Mouse (Mus musculus) left cerebral cortex, postnatal 4 days (tissue): Measurements from ENCODE around the gene Tspan13. TPM values are rescaled to one million over a fixed set of nuclear protein-coding genes. Genes with fewer than 3 reads are reported as not detected.
A peak's percentile ranks its signal among the peaks of the same experiment; 100 is the strongest.

Experiments
- DNase-seq: peaks from one replicate; pipeline ENCODE4 v3.0.0-alpha.2; 2022
- intact Hi-C: fragments of 180-260 bp; cut with DNase I; formaldehyde crosslinking; loops from one replicate; pipeline ENCODE4 v1.15.1; 2025
- total RNA-seq, 2 experiments: library from RNA; stranded (reverse); gene quantifications; 2 replicates each; pipeline ENCODE4 v1.2.3; 2021

The Tspan13 gene
- total RNA-seq: 100 to 1,000 TPM; 176 to 181 TPM

DNA sequence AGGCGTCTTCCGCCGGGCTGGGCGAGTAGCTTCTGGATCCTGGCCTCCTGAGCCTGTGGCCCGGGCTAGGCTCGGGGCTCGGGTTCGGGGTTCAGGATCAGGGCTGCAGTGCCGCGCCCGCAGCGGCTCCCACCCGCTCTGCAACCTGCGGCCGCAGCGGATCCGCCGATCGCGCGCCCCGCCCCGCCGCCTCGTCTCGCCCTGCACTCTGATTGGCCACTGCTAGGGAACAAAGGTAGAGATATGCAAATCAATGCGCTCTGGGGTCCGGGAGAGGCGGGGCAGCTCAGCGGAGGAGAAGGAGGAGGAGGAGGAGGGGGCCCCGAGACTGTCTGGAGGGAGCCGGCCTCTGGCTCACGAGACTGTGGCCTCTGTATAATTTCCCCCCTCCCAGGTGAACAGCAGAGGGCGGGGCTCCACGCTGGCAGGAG is at the start of gene Tspan13:
TSS of gene Tspan13 (minus strand) at position 153 of the 431 bp plus-strand sequence.
- DNase-seq: peak; percentile 92
- intact Hi-C loops: loop anchor here (5.0 to 10.0 kb wide), 2 partner anchors 52 to 145 kb away; no protein-coding TSS in a partner anchor

DNA sequence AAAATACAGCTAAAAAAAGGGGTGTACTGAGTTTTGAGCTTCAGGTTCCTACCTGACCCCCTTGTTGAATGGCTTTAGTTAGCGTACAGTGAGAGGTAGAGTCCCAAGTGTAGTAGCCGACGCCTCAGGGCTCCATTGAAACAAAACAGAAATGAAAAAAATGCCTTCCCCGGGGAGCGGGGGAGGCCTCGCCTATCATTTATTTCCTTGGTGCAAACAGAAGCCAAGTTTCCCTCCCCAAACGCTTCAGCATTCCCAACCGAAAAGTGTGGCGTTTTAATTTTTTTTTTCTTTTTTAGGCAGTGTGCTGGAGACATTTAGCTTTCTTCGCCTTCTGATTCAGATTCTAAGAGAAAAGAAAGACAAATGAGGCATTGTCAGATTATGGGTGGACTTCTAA is 49.7 kb upstream of the Tspan13 start:
- intact Hi-C loops: loop anchor here (10.0 kb wide), 1 partner anchor 47 kb away; the partner anchor contains the start of gene Tspan13
- DNase-seq: no peak

DNA sequence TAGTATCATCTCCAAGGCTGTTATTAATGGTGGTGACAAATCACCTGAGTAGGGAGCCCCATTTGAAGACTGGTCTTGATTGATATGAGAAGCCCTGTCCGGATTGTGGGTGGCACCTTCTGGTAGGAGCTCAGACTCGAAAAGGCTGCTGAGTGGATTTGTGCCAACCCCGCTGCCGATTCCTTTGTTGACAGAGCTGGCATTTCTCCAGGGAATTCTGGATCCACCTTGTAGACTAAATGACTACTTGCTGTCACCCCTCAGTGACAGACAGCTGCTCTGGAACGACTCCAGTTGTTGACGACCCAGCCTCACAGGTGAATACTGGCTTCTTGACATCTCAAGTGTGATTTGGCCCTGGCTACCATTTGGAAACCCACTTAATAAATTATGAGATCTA is 46.9 kb upstream of the Tspan13 start:
- intact Hi-C loops: no loop called here
- DNase-seq: peak; percentile 36

DNA sequence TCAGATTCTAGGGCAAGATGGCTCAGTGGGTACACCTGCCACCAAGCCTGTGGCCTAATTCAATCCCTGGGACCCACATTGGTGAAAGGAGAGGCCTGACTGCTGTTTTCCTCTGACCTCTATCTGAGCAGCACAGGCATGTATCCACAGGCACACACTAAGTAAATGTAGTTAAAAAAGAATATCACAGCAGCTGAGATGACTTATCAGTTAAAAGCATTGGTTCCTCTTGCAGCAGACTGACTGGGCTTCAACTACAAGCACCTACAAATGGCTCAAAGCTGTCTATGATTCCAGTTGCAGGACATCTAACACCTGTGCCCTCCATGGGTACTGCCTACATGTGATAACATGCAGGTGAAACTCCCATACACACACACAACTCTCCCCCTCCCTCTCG is 46.5 kb upstream of the Tspan13 start:
- intact Hi-C loops: no loop called here
- no peak for DNase-seq

DNA sequence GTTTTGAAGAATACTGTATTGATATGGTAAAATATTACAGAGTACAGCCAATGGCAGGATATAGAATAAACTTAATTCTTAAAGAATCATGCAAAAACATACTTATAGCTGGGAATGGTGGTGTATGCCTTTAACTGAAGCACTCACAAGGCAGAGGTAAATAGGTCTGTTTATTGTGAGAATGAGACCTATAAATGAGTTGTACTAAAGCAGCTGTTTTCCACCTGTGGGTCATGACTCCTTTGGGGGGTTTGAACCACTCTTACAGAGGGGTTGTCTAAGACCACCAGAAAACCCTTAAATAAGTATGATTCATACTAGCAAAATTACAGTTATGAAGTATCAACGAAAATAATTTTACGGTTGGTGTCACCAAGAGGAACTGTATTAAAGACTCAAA is 43.1 kb upstream of the Tspan13 start:
- DNase-seq: no peak
- intact Hi-C loops: no loop called here

DNA sequence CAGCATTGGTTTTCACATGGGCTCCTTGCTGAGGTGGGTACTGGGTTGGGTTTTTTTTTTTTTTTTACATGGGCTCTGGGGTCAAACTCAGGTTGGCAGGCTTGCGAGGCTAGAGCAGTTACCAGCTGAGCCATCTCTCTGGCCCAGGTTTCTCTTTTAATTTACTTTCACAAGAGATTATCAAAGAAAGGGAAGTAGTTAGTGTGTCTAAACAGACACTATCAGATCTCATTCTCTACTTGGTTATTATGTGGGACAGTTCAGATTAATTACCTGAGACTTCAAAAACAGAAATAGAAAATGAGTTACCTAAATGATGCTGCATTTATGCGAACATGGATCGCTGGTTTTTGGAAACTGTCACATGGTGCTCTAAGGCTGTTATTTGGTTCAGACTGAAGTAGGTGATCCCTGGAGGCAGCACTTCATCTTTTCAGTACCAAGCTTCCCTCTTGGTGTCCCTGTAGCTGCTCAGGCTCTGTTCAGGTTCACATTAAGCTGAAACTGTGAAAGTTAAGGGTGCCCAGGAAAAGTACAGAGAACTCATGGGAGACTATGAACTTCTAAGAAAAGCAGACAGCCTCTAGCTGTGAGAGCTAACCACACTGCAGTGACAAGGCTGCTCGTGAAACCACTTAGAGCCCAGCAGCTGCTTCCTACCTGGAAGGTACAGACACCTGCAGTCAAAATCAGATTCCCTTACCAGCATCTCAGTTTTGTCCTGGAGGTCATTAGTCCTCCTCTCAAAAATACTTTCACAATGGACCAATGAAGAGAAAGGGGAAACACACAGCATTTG is 36.0 kb upstream of the Tspan13 start:
- no peak for DNase-seq
- intact Hi-C loops: no loop called here

DNA sequence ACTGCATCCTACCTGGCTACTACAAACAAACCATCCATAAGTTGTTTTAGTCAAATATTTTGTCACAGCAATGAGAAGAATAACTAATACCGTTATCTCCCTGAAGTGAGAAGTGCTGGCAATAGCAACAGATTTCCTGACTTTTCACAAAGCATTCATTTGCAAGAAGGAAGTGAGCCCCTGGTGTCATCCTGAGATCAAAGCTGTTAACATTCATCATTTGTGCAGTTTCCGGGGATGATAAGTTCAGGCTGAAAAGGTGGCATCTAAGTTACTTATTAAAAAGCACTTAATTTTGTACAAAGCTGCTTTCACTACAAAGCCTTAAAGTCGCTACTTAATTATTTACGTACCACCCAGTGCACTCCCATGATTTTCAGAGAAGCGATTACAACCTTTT is 30.6 kb upstream of the Tspan13 start:
- no peak for DNase-seq
- intact Hi-C loops: no loop called here

DNA sequence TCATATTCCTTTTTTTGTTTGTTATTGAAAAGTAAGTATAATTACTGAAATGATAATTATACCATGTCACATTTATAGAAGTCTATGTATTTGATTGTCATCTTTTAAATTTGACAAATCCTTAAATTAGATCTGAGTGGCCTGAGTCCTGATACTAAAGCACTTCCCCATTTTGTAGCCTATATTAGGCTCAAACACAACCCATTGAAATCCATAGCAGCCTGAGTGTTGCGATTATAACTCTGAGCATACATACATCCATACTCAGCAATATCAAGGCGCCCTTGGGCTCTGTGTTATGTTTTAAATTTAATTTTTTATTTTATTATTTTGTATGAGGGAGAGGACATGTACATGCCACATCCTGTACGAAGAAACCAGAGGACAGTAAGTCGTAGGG is 27.9 kb upstream of the Tspan13 start:
- intact Hi-C loops: no loop called here
- no peak for DNase-seq

DNA sequence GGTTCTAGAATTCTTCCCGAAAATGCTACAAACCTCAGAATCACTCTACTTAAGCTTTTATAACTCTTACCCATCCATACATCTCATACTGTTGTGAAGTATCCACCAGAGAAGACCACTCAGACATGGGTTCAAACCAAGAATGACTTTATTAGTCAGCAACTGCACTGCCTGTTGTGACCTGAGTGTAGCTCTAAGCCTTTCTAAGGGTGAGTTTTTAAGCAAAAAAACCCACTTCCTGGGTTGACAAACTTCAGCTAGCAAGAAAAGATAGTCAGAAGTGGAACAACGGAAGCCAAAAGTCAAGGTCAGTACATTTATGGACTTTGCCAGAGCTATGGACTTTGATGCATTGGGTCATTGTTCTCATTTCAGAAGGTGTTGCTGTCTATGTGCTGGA is 25.2 kb upstream of the Tspan13 start:
- DNase-seq: no peak
- intact Hi-C loops: no loop called here

DNA sequence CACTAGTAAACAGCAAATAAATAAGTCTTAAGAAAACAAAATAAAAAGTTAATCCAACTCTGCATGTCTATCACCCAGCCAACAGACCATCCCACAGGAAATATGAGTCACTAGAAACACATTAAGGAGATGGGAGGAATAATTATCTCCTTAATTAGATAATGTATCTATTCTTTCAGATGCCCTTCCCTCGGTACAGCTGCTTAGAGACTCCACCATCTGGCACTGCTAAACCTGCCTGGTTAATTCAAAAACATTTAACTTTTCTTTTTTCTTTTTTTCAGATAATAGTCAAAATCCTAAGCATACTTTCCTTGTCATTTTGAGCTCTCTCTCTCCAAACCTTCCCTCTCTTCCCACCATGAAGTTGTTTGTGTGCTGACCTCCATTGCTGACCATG is 23.6 kb upstream of the Tspan13 start:
- intact Hi-C loops: no loop called here
- no peak for DNase-seq

DNA sequence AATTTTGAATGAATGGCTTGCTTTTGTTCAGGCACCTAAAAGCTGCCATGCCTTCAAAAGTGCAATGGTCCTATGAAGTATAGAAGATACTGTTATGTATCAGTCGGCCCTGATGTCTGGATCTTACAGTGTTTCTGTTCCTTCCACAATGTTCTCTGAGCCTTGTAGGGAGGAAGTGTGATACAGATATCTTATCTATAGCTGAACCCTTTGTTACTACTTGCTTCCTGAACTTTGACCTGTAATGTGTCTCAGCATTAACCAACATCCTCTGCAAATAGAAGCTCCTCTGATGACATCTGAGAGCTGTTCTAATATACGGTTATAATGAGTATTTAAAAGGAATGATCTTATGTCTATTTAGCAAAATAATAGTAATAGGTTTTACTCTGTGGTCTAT is 15.4 kb upstream of the Tspan13 start:
- intact Hi-C loops: no loop called here
- DNase-seq: no peak

DNA sequence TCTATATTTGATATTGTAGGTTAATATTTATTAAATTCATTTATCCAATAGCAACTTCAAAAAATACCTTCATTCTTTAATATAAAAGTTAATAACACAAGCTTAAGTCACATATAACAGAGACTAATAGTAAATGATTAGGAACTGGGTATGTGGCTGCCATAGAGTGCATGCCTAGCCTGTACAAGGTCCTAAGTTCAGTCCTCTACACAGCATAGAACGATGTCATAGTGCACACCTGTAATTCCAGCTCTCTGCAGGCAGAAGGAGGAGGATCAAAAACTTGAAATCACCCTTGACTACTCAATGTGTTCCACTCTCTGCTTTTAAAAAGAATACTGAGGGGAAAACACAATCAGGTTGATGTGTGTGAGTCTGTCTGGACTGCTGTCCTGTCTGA is 8.0 kb upstream of the Tspan13 start:
- intact Hi-C loops: no loop called here
- no peak for DNase-seq

DNA sequence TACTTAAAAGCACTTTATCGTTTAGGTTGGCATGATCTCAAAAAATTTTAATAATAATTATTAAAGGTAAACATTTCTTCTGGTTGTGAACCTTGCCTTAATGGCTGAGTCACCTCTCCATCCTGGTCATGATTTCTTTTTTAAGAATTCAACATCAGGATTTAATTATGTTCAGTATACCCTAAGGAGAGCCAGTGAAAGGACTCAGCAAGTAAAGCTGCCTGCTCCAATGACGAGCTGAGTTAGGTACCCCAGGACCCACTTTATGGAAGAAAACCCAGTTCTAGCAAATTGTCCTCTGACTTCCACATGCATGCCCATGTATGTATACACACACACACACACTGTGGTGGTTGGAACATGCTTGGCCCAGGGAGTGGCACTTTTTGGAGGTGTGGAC is 5.3 kb upstream of the Tspan13 start:
- no peak for DNase-seq
- intact Hi-C loops: loop anchor here (10.0 kb wide), 1 partner anchor 47 kb away; no protein-coding TSS in a partner anchor

DNA sequence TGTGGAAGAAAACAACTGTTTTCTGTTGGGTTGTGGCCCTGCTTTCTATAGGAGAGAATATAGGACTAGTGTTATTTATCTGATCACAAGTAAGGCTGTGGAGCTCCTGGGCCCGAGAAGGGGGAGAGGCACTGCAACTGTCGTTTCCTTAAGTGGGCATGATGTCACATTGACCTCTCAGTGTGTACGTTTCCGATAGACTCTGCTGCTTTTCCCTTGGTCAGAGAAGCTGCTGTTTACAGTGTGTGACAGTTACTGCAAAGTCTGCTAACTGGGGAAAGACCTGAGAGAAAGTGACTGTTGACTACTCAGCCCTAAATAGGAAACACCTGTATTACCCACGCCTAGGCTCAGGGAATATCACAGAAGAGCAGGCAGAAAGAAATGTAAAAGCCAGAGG is 3.9 kb upstream of the Tspan13 start:
- no peak for DNase-seq
- intact Hi-C loops: loop anchor here (10.0 kb wide), 1 partner anchor 49 kb away; no protein-coding TSS in a partner anchor

DNA sequence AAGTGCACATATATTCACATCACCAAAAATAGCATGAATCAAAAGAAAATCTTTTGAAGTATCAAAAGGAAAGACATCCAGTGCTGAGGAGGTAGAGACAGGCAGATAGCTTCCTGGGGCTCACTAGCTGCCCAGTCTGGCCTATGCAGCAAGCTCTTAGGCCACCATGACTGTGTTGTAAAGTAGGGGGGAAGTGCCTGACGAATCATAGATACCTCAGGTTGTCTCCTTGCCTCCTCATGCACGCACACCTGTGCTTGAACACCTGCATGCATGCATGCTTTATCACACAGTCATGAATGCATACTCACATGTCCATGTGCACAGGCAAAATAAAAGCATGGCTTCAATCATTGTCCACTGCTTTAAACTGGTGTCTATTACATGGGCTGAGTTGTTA is 2.4 kb upstream of the Tspan13 start:
- intact Hi-C loops: loop anchor here (5.0 to 10.0 kb wide), 2 partner anchors 50 to 147 kb away; no protein-coding TSS in a partner anchor
- DNase-seq: no peak

DNA sequence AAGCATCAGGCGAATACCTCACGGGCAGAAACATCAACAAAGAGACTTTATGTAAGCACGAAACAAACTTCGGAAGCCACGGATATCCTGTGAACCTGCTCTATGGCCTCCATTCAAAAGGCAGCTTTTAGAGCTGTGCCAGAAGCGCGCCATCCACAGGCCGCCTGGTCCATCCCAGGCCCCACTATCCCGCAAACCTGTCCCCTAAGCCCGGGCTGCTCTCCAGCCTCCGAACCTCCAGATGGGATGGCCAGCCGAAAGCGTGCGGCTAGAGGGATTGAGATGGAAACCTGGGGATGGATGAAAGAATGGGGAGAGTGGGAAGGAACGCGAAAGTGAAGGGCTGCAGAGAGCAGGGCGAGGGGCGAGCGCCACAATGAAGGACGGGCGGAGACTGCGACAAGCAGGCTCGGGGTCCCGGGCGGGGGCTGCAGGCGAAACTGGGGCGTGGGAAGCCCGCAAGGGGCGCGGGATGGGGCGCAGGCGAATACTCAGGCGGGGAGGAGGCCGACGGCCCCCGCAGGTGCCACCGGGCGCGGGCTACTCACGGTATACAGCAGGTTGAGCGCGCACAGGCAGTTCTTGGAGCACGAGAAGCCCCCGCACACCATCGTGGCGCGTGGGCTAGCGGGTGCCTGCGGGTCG is 475 bp downstream of the Tspan13 start:
- intact Hi-C loops: loop anchor here (5.0 to 10.0 kb wide), 2 partner anchors 53 to 145 kb away; no protein-coding TSS in a partner anchor
- DNase-seq: peak; percentile 72

DNA sequence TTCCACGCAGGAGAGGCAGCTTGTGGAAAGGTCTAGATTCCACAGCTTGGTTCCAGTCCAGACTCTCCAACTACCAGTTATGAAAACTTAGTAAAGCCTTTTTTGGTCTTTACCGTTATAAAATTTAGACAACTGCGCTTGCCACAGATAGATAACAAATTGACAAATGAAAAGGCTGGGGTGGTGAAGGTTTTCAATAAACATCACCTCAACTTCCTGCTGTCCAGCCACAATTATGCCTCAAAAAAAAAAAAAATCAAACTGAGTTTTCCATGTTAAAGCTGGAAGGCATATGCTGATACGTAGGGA is 1.1 kb downstream of the Tspan13 start:
- intact Hi-C loops: loop anchor here (5.0 to 10.0 kb wide), 2 partner anchors 54 to 144 kb away; no protein-coding TSS in a partner anchor
- DNase-seq: no peak

DNA sequence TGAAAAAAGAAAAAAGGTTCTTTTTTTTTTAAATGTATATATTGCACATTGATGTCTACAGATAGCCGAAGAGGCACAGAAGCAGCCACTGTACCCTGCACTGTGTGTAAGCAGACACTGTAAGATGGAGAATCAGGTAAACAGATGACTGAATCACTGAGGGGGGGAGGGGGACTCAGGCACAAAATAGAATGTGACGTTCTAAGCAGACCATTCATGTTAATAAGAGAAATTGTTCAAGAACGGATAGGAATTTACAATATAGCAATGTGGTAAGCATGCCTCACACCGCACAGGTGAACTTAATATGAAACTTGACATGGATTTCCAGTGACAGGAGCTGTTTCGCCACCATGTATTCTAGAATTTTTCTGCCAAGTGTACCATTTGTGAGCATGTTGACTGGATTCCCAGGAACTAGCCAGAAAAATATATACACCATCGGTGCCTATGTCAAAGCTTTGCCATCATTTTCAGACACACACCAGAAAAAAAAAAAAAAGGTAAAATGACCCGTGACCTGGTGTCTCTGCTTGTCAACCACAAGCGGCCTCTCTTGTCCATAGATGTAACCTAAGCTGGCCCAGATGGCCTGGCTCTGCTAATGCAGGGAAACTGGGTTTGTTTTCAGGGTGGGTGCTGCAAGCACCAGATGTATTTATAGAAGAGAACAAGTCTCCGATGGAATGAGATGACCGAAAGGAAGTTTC is 1.6 kb downstream of the Tspan13 start:
- DNase-seq: no peak
- intact Hi-C loops: loop anchor here (5.0 to 10.0 kb wide), 2 partner anchors 54 to 143 kb away; no protein-coding TSS in a partner anchor

DNA sequence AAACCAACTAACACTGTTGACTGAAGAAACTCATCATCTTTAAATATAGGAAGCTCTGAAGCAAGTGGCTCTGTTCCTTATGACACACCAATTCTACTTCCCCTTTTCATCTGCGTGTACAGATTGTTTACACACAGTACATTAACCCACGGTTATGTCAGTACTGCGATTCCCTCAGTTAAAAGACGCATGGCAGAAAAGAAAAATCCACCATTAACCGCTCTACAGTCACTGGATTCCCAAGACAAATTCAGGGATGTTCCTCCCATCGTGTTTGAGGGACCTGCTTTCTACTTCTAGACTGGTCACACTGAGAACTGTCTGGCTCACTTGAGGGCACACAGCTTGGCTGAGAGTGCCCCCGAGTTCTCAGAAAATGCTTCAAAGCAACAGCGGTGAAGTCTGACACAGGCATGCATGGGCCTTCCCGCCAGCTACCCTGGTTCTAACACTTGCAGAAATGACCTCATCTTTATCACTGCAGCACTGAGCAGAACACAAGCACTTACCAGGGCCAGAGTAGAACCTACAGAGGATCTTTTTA is 2.7 kb downstream of the Tspan13 start:
- DNase-seq: no peak
- intact Hi-C loops: loop anchor here (5.0 to 10.0 kb wide), 2 partner anchors 55 to 142 kb away; no protein-coding TSS in a partner anchor

DNA sequence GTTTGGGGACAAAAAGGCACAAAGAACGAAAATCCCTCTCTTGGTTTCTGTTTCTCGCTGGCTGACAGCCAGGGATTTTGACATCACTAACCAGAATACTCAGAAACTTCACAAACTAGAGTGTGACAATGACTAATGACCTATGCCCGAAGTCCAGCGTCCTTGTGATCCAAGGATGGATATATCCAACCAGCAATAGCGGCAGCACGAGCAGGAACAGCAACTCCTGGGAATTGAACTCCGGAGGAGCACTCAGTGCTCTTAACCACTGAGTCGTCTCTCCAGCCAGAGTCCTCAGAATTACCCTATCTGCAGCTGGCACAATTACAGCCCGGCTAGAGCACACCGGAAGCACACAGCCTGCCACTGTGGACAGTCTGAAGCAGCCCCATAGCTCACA is 5.5 kb downstream of the Tspan13 start:
- intact Hi-C loops: no loop called here

DNA sequence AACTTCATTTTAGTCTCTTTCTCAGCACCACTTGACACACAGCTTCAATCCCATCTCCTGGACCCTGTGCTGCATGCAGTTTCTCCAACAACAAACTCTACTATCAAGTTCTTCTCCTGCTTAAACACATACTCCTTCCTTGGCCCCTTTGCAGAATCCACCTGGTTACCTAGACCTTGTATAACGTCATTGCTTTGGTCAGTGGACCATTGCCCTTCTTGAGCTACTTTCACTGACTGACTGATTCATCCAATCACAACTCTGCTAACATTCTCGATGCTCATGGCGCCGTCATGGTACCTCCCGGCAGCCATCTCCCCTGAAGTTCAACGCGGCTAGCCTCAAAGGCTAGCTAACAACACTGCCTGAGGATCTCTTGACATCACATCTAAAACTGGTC is 6.2 kb downstream of the Tspan13 start:
- intact Hi-C loops: no loop called here
- no peak for DNase-seq

More for the DNA sequence above, 5.5 kb downstream of the Tspan13 start:
- no peak for DNase-seq
